Mouse (Mus musculus): ENCODE results near the gene Scn2b.
A peak's percentile ranks its signal among the peaks of the same experiment; 100 is the strongest.

Gene Scn2b

DNA sequence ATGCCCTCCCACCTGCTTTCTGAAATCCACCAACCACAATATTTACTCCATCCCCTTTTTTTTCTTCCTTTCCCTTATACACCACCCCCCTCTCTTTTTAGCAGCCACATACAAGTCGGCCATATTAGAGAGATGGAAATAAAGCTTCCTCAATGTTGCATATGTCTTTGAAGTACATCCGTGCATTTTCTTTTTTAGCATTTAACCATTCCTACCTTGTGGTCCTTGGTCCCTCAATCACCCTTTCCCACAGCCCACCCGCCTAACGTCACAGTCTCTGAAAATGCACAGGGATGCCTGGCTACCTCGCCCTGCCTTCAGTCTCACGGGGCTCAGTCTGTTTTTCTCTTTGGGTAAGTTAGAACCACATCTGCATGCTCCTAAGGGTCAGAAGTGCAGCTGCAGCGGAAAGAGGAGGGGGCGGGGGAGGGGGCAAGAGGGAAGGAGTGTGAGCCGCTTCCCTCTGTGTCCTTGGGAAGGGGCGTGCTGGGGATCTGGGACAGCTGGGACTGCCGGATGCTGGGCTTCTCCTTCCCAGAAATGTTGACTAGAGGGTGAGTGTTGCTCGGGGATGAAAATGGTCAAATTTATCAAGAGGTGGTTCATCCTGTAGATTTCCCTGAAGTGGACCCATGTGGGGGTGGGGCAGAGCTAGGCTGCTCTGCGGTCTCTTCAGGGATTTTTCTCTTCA lies at the start of gene Scn2b:
Gene Scn2b (plus strand): TSS at position 42 of the 691 bp plus-strand sequence.
- no peak for DNase-seq (ENCODE audit: low spot score in 2 of 2)

DNA sequence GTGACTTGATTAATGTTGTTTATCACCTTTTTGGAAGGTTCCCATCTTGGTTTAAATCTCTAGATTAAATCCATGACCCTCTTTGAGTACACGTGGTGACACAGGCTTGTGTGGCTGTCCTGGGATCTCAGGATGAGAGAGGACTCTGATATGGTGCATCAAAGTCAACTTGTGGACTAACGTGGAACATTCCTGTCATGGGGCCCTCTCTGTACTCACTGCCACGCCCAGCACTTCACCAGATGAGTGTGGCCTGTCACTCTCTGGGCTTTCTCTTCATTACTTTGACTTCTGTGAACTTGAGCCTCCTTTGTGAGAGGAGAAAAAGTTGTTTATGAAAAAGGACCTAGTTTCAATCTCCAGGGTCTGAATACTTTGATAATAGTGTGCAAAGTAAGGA lies 45.8 kb upstream of the Scn2b start:
- no peak for DNase-seq (ENCODE audit: low spot score in 2 of 2)

DNA sequence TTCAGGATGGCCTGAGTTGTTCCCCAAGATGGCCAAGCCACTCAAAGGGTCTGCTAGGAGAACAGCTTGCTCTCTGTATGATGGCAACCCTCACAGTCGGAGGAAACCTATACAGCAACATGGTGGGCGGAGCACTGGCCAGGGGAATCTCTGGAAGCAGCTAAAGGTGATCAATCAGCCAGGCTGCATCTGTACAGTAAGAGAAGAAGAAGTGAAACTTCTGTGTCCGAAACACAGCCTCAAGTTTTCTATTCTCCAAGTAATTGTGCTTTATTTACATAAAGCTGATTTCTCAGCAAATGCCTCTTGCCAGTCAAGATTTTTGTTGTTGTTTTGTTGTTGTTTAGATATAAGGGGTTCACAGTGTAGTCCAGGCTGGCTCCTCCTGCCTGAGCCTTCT lies 39.7 kb upstream of the Scn2b start:
- DNase-seq (ENCODE audit: low spot score in 2 of 2), result no peak

DNA sequence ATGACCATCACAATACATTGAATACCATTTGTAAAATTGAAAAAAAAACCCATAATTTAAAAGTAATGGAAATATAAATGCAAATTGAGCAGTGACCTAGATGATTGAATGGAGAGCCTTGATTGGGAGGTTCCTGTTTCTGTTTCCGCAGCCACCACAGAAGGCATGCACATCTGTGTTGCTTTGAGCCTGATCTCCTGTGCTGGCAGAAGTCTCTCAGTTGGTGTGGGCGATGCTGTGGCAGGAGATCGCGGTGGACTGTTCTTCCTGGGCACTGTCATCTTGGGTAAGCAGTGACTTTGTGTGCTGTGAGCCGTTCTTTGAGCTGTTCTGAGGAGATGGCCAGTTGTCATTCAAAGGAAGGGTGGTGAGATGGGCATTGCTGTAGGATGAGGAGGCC lies 38.6 kb upstream of the Scn2b start, which contains the start of gene Jaml:
Gene Jaml (plus strand): TSS at position 173 of the 400 bp plus-strand sequence.
- DNase-seq (ENCODE audit: low spot score in 2 of 2), result no peak

DNA sequence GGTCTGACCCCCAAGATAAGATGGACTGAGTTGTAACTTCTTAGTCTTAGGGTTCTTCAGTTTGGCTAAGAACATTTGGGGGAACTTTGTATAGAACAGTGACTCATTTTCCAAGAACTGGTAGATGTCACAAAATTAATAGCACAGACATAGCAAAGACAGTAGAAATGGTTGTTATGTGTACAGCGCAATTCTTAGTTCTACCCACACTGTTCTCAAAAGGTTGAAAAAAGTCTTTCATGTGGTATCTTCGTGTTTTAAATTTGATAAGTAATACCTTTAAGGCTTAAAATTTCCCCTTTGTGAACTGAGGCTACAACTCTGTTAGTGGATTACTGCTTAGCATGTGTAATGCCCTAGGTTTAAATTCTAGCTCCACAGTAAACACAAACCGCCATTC lies 34.5 kb upstream of the Scn2b start:
- no peak for DNase-seq (ENCODE audit: low spot score in 2 of 2)

DNA sequence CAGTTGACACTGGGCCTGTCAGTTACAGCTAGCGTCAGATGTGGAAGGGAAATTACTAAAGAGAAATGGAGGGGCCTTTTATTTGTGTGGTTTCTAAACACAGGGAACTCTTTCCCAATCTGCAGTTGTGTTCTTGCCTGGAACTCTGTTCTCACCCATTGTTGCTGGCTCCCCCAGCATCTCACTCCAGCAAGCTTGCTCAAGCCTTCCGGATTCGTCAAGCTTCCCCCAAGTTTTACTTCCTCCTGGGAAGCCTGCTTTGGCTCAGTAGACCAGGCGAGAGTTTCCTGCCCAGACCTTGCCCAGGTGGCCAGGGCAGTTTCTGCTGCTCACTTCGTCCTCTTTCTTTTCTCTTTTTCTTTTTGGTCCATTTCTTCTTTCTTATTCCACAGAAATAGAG lies 33.0 kb upstream of the Scn2b start:
- DNase-seq (ENCODE audit: low spot score in 2 of 2), result no peak

DNA sequence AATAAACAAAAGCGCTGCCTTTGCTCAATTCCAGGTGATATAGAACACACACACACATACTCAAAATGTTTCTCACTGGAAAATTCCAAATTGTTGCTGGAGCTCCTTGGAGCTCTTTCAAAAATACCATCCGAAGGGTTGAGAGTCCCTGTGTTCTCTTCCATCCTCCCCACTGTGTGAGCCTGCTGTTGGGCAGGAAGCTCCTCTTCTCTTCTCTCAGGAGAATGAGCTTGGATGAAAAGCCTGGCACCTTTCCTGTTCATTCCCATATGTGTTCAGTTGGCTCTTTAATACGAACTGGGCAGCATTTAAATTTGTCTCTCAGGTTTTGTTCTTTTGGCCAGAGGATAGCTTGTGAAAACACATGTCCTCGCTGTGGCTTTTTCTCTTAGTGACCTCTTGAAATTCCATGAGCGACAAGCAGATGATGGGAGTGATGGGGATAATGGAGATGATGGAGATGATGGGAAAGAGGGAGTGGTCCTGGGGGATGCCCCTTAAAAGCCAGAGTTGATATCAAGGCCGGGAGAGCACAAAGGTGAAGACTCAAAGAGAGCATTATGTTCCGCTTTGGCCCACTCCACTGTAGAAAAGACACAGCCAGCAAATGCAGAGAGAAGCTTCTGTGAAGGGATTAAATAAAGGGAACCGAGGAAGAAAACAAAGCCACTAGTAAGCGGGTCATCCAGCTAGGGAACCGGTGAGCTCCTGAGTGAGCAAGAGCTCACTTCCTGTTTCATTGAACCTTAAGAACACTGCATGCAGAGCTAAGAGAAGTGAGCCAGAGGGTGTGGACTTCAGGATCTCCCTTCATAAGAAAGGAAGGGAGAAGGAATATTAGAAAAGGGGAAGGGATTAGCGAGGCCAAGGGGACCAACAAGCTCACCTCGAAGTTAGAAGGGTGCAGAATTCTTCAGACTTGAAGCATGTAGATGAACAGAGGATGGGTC lies 31.6 kb upstream of the Scn2b start:
- DNase-seq (ENCODE audit: low spot score in 2 of 2), result no peak

DNA sequence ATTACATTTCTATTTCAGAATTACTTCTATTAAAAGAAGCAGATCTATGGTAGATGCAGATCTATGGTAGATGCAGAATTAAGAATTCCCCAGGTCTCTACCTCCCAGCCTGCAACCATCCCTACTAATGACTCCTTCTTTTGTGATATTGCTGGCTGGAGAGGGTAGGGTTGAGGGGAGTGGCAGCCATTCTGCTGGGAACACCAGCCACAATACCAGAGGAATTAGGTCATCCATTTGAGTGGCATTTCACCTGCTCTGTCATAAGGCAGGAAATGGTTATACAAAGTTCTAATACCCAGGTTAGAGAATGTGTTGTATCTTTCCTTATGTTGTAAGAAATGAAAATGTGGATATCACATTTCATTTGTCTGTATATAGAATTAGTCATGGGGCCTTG lies 29.5 kb upstream of the Scn2b start:
- DNase-seq (ENCODE audit: low spot score in 2 of 2), result no peak

DNA sequence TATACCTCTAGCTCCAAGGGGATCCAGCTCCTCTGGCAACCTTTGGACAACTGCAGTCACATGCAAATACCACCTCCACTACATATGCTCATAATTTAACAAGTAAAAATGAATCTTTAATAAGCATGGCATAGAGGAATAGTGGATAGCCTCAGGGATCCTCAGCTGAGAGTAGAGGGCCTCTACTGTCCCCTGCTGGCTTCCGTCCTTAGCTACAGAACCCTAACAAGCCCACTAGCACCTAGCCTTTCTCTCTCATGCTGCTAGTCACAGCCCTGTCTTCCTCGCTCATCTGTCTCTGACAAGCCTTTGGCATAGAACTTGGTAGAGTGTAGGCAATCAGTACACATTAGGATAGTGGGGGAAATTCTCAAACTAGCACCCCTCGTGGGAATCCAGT lies 26.8 kb upstream of the Scn2b start:
- no peak for DNase-seq (ENCODE audit: low spot score in 2 of 2)

DNA sequence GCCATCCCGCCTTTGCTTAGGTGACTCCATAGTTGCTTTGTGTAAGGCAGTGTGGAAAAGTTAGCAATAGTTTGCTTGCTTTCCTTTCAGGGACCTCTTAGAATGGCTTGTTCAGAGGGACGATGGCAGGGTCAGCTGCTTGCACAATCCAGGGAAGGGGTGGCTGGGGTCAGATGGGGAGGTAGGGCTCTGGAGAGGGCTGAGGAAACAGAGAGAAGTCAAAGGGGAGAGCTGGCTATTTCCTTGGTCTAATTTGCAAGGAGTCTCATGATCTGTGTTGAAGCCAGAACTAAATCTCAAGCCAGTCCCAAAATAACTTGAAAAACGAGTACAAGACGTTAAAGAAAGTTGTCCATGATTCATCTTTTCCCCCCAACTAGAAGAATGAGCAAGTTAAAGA lies 24.9 kb upstream of the Scn2b start:
- no peak for DNase-seq (ENCODE audit: low spot score in 2 of 2)

DNA sequence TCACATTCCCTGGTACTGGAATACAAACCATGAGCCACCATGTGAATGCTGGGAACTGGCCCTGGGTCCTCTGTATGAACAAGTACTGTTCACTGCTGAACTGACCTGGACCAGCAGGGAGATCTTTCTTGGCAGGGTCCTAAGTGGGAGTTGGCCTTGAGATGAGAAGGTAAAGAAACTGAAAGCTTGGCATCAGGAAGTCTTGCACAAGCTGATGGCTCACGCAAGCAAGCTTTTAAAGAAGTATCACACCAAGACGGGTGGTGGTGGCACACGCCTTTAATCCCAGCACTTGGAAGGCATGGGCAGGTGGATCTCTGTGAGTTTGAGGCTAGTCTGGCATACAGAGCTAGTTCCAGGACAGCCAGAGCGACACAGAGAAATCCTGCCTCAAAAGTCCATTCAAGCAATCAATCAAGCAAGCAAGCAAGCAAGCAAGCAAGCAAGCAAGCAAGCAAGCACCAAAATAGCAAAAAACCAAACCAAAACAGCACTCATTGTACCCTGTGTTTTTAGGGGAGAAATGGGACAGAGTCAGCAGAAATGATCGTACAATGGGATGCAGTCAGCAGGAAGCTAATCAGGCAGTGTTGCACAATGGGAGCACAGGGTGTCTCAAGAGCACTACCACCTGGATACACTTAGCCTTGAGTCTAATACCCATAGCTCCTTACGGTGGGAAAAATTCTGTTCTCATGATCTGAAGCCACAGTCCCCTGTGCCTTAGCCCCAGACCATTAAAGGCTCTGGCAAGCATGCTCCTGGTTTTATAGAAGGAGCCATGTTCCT lies 22.2 kb upstream of the Scn2b start:
- no peak for DNase-seq (ENCODE audit: low spot score in 2 of 2)

DNA sequence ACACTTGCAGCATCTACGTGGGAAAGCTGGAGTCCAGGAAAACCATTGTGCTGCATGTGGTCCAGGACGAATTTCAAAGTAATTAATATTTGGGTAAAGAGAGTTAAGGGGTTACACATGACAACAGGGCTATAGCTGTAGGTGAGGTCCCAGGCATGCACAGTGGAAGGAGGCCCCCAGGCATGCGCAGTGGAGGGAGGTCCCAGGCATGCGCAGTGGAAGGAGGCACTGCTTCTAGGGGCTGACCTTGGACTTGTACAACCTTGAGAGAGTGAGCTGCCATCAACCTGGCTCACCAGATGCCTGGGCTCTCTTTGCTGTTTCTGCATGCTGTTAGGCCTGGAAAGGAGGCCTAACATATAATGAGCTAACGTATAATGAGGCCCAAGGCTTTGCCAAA lies 19.7 kb upstream of the Scn2b start:
- no peak for DNase-seq (ENCODE audit: low spot score in 2 of 2)

DNA sequence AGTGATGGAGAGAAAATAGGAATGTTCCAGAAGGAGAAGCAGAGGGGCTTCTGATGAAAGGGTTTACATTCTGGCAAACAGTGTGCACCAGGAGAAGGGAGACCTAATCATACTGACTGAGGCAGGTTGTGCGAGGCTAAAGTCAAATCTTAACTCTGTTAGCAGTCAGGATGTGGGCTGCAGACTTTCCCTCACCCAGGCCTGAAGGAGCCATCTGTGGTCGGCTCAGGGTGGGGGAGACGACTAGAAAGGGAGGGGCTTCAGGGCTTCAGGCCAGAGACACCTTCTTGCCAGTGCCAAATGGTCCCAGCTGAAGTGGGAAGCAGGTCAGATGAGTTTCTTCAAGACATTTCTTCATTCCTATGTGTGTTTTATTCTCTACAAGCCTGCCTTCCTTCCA lies 19.2 kb upstream of the Scn2b start:
- no peak for DNase-seq (ENCODE audit: low spot score in 2 of 2)

DNA sequence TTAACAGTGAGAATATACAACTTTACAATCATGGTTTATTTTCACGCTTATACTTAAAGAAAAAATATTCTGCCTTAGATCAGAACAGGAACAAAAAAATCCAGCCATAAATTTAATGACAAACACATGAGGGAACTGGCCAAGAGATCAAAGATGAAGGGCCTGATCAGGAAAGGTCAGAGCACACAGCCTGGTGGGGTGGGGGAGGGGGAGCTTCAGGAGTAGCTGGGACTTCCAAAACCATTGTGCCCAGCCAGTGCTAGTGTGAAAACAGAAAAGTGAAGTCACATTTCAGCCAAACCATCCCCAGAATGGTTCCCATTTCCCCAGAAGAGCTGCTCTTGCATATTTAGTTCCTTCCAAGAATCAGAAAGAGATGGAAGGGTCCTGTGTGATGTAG lies 15.1 kb upstream of the Scn2b start:
- DNase-seq (ENCODE audit: low spot score in 2 of 2), result no peak

DNA sequence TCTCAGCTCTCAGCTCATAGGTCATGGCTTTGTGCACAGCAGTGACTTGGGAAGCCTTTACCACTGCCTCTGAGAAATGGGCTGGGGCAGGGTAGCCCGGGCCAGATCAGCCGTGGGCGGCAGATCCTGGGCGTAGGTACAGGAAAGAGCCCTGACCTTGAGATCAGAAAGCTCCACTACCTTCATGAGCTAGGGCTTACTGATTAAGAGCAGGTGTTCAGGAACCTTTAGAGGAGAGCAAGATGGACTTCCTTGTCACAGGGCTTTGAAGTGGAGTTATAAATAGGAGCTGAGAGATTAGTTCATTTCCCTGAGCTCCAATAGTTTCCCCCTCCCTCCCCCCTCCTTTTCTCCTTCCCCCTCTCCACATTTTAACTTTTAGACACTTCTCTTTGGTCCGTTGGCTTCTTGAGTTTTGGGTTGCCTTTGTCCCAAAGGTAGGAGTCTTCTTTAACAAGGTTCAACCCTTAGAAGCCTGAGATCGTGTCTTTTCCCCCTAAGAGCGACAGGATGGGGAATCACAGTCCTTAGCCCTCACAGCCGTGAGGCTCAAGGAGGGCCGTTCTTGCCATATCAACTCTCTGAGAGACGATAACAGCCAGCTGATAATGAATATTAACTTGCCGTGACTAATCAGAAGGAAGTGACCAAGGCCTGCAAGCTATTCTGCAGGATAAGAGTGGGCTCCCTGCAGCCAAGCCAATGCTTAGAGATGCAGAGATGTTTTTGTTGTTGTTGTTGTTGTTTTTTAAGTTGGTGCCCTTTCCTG lies 14.2 kb upstream of the Scn2b start:
- DNase-seq (ENCODE audit: low spot score in 2 of 2), result no peak

DNA sequence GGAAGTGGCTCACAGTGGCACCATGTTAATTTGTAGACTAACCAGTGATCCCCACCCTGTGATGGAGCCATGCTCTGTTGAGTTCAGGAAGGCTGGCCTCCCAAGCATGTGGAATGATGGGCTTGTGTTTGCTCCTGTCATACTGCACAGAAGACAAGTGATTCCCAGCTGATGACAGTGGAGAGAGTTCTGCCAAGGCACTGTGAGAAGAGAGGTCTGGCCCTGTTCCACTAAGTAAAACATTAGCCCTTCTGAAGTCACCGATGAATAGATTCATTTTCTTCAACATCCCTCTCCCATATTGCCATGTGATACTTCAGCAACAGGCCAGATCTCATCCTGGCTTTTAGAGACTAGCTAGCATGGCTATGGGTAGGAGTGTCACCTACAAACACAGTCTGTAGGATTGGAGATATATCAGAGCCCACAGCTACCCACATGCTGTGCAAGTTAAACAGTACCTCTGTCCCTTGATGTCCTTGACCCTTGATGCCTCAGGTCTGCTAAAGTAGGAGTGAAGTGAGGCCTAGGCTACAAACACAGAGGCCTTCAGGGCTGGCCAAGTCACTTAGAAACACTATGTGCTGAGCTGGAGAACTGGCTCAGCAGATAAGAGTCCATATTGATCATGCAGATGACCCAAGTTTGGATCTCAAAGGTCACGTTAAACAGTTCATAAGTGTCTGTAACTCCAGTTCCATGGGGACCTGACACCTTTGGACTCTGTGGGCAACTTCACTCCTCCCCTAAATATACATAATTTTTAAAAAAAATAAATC lies 11.8 kb upstream of the Scn2b start:
- DNase-seq (ENCODE audit: low spot score in 2 of 2), result no peak

DNA sequence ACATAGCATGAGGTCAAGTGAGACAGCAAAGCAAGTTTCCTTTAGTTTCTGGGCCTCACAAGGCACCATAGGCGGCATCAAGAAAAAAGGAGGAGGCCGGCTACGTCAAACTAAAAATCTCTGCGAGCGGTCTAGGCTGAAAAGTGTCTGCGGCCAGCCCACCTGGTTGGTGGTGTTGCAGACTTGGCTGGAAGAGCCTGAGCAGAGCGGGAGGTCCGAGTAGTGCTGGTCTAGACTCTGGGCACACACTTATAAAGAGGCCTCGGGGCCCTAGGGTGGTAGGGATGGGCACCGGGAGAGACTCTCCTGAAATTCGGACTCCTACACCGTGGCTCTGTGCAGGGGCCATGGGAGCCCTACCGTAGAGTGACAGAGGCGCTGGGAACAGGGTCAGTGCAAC lies 1.9 kb upstream of the Scn2b start:
- DNase-seq (ENCODE audit: low spot score in 2 of 2), result peak; percentile 29 to 64

DNA sequence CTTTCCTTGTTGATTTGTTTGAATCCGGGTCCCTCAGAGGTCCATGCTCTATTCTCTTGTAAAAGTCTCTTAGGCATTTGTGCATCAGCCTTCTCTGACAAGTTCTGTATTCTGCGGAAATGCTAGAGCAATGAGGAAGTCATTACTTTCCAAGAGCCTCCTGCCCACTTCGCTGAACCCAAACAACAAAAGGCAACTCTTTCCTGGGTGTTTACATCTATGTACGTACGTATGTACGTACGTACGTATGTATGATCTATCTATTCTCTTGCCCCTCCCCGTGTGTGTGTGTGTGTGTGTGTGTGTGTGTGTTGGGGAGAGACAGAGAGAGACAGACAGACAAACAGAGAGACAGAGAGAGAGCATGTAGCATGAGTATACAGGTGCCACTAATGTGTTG lies 763 bp upstream of the Scn2b start:
- no peak for DNase-seq (ENCODE audit: low spot score in 2 of 2)

DNA sequence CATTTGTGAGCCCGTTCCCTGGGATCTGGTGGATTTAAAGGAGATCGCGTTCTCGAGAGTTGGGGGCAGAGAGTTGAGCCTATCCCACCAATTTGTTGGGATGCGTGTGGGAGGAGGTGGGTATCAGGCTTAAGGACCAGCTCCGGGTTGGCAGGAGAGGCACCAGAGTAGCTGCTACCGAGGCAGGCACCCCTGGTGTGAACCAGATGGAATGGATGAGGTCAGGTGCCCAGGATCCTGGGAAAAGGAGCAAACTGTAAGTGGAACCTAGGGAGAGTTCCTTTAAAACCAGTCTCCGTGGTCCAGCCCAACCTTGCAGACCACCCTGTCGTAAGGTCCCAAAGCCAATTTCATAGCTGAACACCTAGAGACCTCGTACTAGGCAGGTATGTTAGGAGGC lies 970 bp downstream of the Scn2b start:
- no peak for DNase-seq (ENCODE audit: low spot score in 2 of 2)

DNA sequence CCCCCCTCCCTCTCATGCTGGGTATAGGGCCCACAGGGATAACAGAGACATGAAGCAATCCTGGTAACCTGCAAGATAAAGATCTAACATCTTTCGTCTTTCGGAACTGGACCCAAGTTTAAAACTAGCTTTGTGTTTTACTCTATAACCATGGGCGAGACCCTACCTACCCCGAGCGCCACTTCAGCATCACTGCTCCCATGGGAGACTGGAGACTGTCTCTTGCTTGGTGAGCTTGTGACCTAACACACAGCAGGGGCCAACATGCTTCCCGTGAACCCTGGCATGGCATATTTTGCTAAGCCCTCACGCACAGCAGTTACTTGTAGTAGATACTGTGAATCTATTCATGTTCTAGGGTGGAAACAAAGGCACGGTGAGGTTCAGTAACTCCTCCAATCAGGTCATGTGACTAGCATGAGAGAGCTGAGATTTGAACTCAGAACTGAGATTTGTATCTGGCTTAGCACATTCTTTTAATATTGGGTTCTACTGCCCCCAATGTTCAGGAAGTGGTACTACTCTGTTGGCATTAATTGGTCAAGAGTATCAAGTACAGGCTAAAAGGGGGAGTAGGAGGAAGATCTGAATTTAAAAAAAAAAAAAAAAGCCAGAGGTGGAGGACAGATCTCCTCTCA lies 1.9 kb downstream of the Scn2b start:
- no peak for DNase-seq (ENCODE audit: low spot score in 2 of 2)
